Mouse (Mus musculus): ENCODE results near the gene Zdhhc15.
"Not testable (repeated sequence)": the region's sequence is repeated elsewhere in the genome, so short reads cannot be mapped to it uniquely, and the experiment has no call there.

Zdhhc15 gene

DNA sequence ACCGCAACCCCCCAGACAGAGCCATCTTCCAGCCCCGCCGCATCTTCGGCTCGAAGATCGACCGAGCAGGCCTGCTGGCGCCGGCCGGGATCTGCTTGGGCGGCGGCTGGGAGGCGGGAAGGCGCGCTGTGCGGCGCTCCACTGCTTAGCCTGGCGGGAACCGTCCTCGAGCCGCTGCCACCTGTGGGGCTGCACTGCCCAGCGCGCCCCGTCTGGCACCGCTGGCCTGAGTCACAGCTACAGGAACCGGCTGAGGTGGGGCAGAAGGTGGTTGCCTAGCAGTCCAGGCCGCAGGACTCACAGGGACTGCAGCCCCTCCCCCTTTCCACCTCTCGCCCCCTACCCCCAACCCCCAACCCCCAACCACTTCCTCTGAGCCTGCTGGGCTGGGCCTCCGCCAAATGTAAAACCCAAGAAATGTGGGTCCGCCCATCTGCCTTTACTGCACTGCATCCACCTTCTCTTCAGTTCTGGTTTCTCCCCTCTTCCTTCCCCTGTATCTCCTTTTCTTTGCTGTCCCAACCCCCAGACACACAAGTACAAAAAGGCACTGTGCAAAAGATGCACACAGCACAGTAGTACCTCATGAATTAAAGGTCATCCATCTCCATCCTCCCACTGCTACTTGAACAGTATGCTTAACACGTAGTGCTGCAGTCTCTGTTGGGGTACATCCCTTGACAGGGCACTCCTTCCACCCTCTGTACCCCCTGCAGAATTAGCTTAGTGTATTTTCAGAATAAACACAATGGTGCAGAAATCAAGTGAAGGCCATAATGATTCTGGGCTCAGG lies at the start of gene Zdhhc15:
Gene Zdhhc15 (minus strand): TSS at position 308 of the 793 bp plus-strand sequence.
- peak; percentile 53 for DNase-seq (ENCODE audit: low read depth, low spot score)

GRCm38 (mm10) chrX:104707935-104708334 lies 37.1 kb upstream of the Zdhhc15 start:
- no peak for DNase-seq (ENCODE audit: low read depth, low spot score)

DNA sequence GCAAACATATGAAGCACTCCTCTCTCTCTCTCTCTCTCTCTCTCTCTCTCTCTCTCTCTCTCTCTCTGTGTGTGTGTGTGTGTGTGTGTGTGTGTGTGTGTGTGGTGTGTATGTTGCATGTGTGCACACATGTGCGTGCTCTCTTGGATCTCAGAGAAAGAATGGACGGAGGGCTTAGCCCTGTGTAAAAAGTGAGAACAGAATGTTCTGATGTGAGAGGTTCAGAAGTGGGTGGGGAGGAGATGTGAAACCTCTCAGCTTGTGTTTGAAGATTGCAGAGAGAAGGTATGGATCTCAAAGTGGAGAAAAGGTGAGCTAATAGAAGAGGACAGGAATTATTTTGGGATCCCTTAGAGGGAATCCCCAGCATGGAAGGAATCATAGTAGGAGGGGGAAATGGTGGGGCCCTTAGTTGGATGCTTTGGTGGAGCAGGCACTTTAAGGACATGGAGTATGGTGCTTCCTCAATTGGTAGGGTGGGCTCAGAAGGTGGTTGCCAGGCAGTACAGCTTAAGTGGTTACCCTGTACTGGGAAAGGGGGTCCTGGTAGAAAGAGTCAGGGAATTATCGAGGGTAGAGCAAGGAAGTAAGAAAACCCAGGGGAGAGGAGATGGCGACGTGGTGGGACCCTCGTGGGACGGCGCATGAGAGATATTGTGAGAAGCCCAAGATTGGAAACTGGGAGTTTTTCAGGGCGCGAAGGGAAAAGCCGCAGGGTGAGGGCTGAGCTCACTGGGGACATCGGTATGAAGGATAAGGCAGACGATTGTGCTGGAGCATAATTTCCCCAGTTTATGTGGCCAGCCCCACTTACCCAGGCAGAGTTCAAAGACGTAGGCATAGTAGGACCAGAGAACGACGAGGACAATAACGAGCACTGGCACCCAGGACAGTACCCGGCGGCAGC lies 761 bp downstream of the Zdhhc15 start:
- DNase-seq (ENCODE audit: low read depth, low spot score) = no peak

DNA sequence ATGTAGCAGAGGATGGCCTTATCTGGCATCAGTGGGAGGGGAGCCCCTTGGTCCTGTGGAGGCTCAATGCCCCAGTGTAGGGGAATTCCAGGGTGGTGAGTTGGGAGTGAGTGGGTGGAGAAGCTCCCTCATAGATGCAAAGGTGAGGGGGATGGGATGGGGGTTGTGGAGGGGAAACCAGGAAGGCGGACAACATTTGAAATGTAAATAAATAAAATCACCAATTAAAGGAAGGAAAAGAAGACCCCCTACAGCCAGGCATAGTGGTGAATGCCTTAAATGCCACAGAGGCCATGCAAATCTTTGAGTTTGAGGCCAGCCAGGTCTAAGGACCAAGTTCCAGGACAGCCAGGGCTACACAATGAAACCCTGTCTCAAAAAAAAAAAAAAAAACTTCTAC lies 13.9 kb downstream of the Zdhhc15 start:
- no peak for DNase-seq (ENCODE audit: low read depth, low spot score)

- no peak for DNase-seq (ENCODE audit: low read depth, low spot score)
These were observed 58.3 kb downstream of the Zdhhc15 start for GRCm38 (mm10) chrX:104612531-104612930.

GRCm38 (mm10) chrX:104603738-104604430 lies 67.0 kb downstream of the Zdhhc15 start:
- not testable (repeated sequence) for DNase-seq (ENCODE audit: low read depth, low spot score)

- DNase-seq (ENCODE audit: low read depth, low spot score) = not testable (repeated sequence)
These were observed 68.5 kb downstream of the Zdhhc15 start for GRCm38 (mm10) chrX:104602168-104602859.

GRCm38 (mm10) chrX:104573946-104574345 lies 96.9 kb downstream of the Zdhhc15 start:
- no peak for DNase-seq (ENCODE audit: low read depth, low spot score)

GRCm38 (mm10) chrX:104567497-104567896 lies 103.4 kb downstream of the Zdhhc15 start:
- no peak for DNase-seq (ENCODE audit: low read depth, low spot score)

DNA sequence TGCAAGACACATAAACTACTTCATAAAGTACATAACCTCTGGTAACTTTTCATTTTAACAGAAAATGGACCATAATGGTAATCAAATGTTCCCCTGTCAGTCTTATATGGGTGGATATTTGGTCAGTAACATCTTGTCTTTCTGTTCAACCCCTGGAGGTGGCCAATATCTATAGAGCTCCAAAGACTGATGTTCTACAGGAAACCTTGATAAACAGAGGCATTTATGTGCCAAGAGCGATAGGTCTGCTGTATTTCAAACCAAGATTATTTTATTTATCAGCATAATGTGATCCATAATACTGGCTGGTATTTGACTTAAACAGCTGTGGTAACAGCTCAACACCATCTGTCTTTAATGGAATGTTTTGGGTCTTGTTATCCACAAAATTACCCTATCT lies 125.6 kb downstream of the Zdhhc15 start:
- DNase-seq (ENCODE audit: low read depth, low spot score) = no peak

DNA sequence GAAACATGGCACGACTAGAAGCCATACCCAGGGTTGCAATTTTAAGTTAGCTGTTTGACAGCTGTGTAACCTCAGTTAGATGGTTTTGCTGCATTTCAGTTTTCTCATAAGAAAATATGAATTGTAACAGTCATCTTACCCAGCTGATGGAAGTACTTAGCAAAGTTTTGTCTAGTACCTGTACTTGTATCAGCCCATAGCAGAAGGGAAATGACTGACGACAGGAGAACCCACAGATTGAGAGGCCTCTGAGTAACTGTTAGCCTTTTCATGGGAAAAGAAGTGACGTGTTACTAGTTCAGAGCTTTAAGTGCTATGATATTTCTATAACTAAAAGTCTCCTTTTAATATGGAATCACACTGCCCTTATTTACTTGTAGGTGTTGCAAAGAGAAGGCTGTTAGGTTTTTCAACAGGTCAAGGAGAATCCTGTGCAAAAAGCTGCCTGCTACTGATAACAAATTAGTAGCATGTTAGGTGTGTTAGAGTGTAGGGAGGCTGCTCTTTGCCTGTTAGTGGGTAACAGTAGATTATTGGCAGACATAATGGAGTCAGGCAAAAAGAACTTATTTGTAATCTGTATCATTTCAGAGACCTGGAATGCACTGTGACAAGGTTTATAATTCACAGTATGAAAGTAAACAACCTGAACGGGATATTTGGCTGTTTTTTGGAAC lies 126.8 kb downstream of the Zdhhc15 start:
- no peak for DNase-seq (ENCODE audit: low read depth, low spot score)

DNA sequence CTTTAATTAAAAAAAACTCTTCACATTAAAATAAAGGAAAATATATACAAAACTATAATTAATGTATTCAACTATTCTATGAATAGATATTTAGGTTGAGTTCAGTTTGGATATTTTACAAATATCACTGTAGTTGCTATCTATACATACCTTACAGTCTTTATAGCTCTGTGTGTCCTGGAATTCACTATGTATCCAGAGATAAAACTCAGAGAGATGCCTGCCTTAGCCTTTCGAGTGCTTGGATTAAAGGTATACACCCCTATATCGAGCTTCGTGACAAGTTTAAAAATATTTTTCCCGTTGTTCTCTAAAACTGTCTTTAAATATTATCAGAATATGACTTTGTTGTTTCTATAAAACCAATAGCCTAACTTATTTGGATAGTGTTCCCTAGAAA lies 128.2 kb downstream of the Zdhhc15 start:
- DNase-seq (ENCODE audit: low read depth, low spot score) = no peak

DNA sequence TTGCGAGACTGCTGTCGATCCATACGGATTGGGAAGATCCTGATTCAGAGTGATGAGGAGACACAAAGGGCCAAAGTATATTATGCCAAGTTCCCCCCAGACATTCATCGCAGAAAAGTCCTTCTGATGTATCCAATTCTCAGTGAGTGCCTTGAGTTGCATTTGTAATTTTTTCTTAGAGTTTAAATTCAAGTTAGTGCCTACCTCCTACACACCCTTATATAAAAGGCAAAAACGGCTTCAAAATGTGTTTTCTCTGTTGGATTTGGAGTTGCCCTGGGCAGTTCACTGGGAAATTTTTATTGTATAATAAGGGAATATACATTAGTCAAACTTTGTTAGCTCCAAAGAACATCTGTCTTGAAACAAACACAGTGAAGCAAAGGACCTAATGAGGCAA lies 169.1 kb downstream of the Zdhhc15 start:
- DNase-seq (ENCODE audit: low read depth, low spot score) = no peak

DNA sequence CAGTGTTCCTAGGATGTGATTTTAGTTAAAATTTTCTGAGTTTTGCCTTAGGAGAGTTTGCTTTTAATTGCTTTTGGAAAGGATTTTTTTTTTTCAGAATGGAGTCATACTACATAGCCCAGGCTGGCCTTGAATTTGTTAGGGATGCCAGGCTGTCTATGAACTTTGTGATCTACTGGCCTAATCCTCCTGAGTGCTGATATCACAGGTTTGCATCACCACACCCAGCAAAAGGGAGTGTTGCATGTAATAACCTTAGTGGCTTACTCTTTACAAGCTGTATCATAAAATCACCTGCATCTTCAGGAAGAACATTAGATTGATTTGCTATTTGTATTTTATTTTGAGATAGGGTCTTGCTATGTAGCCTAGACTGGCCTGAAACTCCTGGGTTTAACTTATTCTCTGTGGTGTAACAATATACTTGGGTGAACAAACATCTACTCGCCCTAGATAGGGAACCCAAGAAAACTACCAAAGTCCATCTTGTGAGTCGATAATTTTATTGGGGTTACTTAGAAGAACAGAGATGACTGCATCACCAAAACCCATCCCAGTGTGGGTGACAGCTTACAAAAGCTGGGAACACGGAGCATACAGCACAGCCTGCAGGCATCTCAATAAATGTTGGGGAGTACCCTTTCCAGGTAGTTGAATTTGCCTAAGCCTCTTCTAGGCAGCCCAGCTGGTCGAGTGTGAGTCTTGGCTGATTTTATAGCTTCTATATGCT lies 181.1 kb downstream of the Zdhhc15 start:
- DNase-seq (ENCODE audit: low read depth, low spot score) = no peak

DNA sequence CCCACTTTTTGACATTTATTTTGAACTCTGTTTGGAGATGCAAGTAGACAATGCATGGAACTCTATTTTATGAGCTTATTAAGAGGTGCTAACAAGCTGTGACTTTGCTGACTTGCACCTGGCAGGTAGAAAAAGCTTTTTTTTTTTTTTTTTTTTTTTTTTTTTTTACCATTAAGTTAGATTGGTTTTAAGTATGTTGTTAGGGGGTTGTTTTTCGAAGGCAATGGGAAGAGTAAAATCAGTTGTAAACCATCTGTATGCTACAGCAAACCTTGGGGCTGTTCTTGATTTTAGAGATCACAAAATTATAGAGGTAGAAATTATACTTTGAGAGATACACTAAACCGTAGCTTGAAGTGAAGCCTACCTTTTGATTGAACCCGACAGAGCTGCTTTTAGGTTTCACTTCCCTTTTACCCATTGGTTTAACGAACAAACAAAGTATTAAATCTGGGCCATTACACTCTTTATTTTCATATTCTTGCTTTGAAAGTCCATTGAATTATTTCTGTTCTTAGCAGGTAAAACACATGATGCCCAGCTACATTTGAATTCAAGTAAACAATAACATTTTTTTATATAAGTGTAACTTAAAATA lies 181.9 kb downstream of the Zdhhc15 start:
- DNase-seq (ENCODE audit: low read depth, low spot score) = no peak

GRCm38 (mm10) chrX:104488036-104488435 lies 182.8 kb downstream of the Zdhhc15 start:
- no peak for DNase-seq (ENCODE audit: low read depth, low spot score)

All from forelimb bud, embryonic 11.5 days (tissue).